Mouse (Mus musculus) forebrain, embryonic 11.5 days (tissue): Measurements from ENCODE around the gene Pitpnm3. TPM values are rescaled to one million over a fixed set of nuclear protein-coding genes. Genes with fewer than 3 reads are reported as not detected.

Source experiments
- ATAC-seq: fragments of 200-750 bp; cut with Nextera tagmentation; replicated peaks from 2 replicates; pipeline ENCODE4 v1.8.0; 2017; ENCODE audit warnings: moderate TSS enrichment; ENCODE audit not compliant: low FRiP score
- DNase-seq: peaks from one replicate; pipeline ENCODE4 v3.0.0-alpha.2; 2017; ENCODE audit warnings: low spot score
- H3K27ac ChIP-seq: fragments of 300-500 bp; sonication (generic); 2 replicates; pipeline ENCODE4 v1.5.1; 2014; ENCODE audit warnings: low read depth, low read length
- H3K27me3 ChIP-seq: fragments of 300-500 bp; sonication (generic); 2 replicates; pipeline ENCODE4 v1.6.1; 2014; ENCODE audit warnings: mild to moderate bottlenecking, low read length, mixed read lengths; ENCODE audit not compliant: control insufficient read depth, insufficient read depth
- H3K36me3 ChIP-seq: fragments of 300-500 bp; sonication (generic); 2 replicates; pipeline ENCODE4 v1.6.1; 2014; ENCODE audit warnings: mild to moderate bottlenecking, low read length, moderate library complexity, mixed read lengths; ENCODE audit not compliant: control insufficient read depth, insufficient read depth
- H3K4me1 ChIP-seq: fragments of 300-500 bp; sonication (generic); replicated peaks from 2 replicates; pipeline ENCODE4 v1.6.1; 2014; ENCODE audit warnings: low read length, mixed read lengths; ENCODE audit not compliant: control insufficient read depth, insufficient read depth
- H3K4me2 ChIP-seq: fragments of 300-500 bp; sonication (generic); 2 replicates; pipeline ENCODE4 v1.6.1; 2014; ENCODE audit warnings: low read depth, mild to moderate bottlenecking, low read length, moderate library complexity, mixed read lengths; ENCODE audit not compliant: severe bottlenecking
- H3K4me3 ChIP-seq: fragments of 300-500 bp; sonication (generic); 2 replicates; pipeline ENCODE4 v1.5.1; 2014; ENCODE audit warnings: low read depth, low read length
- H3K9ac ChIP-seq: fragments of 300-500 bp; sonication (generic); 2 replicates; pipeline ENCODE4 v1.6.1; 2014; ENCODE audit warnings: low read length
- H3K9me3 ChIP-seq: fragments of 300-500 bp; sonication (generic); 2 replicates; pipeline ENCODE4 v1.6.1; 2016; ENCODE audit warnings: low read length, mixed read lengths; ENCODE audit not compliant: control insufficient read depth
- WGBS: fragments of 180-500 bp; shearing (Covaris S2); extraction: QIAGEN DNeasy Blood & Tissue Kit; methylation state at CpG from one replicate; pipeline ENCODE4 v1.1.7; 2014; 5-methylcytosine and 5-hydroxymethylcytosine counted together
- polyA plus RNA-seq: library from polyadenylated mRNA; unstranded; fragments of >200 nt; fragmentation: Nextera tagmentation; extraction: Ambion mirVana; gene quantifications from 2 replicates; pipeline ENCODE4 v1.2.1, GENCODE M21; 2014

Pitpnm3 gene
- polyA plus RNA-seq, 1 experiment from 2014 or later: 0.20 TPM

- Histone ChIP-seq H3K36me3 (no peaks in the 10 kb centered on the region), H3K4me1 (no peaks in the 10 kb centered on the region), H3K27me3 (no peaks in the 10 kb centered on the region), H3K4me3 (no peak overlapping the region), H3K9me3 (no peaks in the 10 kb centered on the region), H3K4me2 (no peak overlapping the region), H3K27ac (no peak overlapping the region), H3K9ac (no peak overlapping the region)
- no peak for DNase-seq
- no peak for ATAC-seq
- WGBS: 86% methylated on average over 13 of the region's 13 CpGs
Observed at GRCm38 (mm10) chr11:72061093-72061620, 74.4 kb downstream of the Pitpnm3 start.

GRCm38 (mm10) chr11:72060416-72060815 is 75.2 kb downstream of the Pitpnm3 start:
- no peak overlapping the region for H3K4me3 ChIP-seq
- H3K36me3 ChIP-seq: no peaks in the 10 kb centered on the region
- H3K9me3 ChIP-seq: no peaks in the 10 kb centered on the region
- H3K27ac ChIP-seq: no peak overlapping the region
- WGBS: 80% methylated on average over 9 of the region's 9 CpGs
- no peak overlapping the region for H3K4me2 ChIP-seq
- H3K27me3 ChIP-seq: no peaks in the 10 kb centered on the region
- ATAC-seq (no peak), DNase-seq (no peak)
- no peaks in the 10 kb centered on the region for H3K4me1 ChIP-seq
- no peak overlapping the region for H3K9ac ChIP-seq

GRCm38 (mm10) chr11:72057166-72057565 is 78.4 kb downstream of the Pitpnm3 start:
- H3K9ac ChIP-seq: no peak overlapping the region
- ATAC-seq (no peak), DNase-seq (no peak)
- no peak overlapping the region for H3K27ac ChIP-seq
- H3K9me3 ChIP-seq: no peaks in the 10 kb centered on the region
- no peaks in the 10 kb centered on the region for H3K36me3 ChIP-seq
- no peaks in the 10 kb centered on the region for H3K4me1 ChIP-seq
- no peak overlapping the region for H3K4me2 ChIP-seq
- 87% methylated on average over 3 of the region's 3 CpGs for WGBS
- no peaks in the 10 kb centered on the region for H3K27me3 ChIP-seq
- no peak overlapping the region for H3K4me3 ChIP-seq

GRCm38 (mm10) chr11:72055176-72055575 is 80.4 kb downstream of the Pitpnm3 start:
- ATAC-seq (no peak), DNase-seq (no peak)
- 72% methylated on average over 2 of the region's 2 CpGs for WGBS
- peaks cover 14% of the 10 kb centered on the region for H3K27me3 ChIP-seq
- no peak overlapping the region for H3K4me3 ChIP-seq
- no peak overlapping the region for H3K9ac ChIP-seq
- no peak overlapping the region for H3K4me2 ChIP-seq
- no peaks in the 10 kb centered on the region for H3K36me3 ChIP-seq
- peaks cover 8% of the 10 kb centered on the region; the same call in 1 of the 2 replicates for H3K4me1 ChIP-seq
- no peak overlapping the region for H3K27ac ChIP-seq
- no peaks in the 10 kb centered on the region for H3K9me3 ChIP-seq

- H3K4me2 ChIP-seq: no peak overlapping the region
- ATAC-seq (0 out of 2 replicates have a peak, but pooled peaks have one; percentile 34), DNase-seq (peak; percentile 79)
- H3K27ac ChIP-seq: no peak overlapping the region
- peaks cover 21% of the 10 kb centered on the region for H3K27me3 ChIP-seq
- no peaks in the 10 kb centered on the region for H3K36me3 ChIP-seq
- H3K4me1 ChIP-seq: peaks cover 10% of the 10 kb centered on the region; the same call in 1 of the 2 replicates
- 21% methylated on average over 5 of the region's 5 CpGs for WGBS
- H3K9me3 ChIP-seq: no peaks in the 10 kb centered on the region
- no peak overlapping the region for H3K4me3 ChIP-seq
- no peak overlapping the region for H3K9ac ChIP-seq
Observed at GRCm38 (mm10) chr11:72052636-72053035, 82.9 kb downstream of the Pitpnm3 start.

GRCm38 (mm10) chr11:72052221-72052620 is 83.4 kb downstream of the Pitpnm3 start:
- no peak overlapping the region for H3K4me2 ChIP-seq
- H3K27ac ChIP-seq: no peak overlapping the region
- no peak for ATAC-seq
- H3K9ac ChIP-seq: no peak overlapping the region
- 54% methylated on average over 3 of the region's 3 CpGs for WGBS
- DNase-seq: no peak
- H3K9me3 ChIP-seq: no peaks in the 10 kb centered on the region
- no peaks in the 10 kb centered on the region for H3K36me3 ChIP-seq
- H3K4me1 ChIP-seq: peaks cover 10% of the 10 kb centered on the region; the same call in 1 of the 2 replicates
- peaks cover 21% of the 10 kb centered on the region for H3K27me3 ChIP-seq
- H3K4me3 ChIP-seq: no peak overlapping the region

- Histone ChIP-seq H3K9ac (peak overlapping the region; percentile 58), H3K36me3 (no peaks in the 10 kb centered on the region; the same call in 1 of the 2 replicates), H3K27ac (no peak overlapping the region), H3K4me2 (peak overlapping the region; percentile 98), H3K4me1 (peaks cover 10% of the 10 kb centered on the region; the same call in 1 of the 2 replicates), H3K27me3 (peaks cover 21% of the 10 kb centered on the region), H3K9me3 (no peaks in the 10 kb centered on the region), H3K4me3 (peak overlapping the region; percentile 54)
- DNase-seq: peak; percentile 71
- WGBS: 2% methylated on average over 45 of the region's 45 CpGs
- peak; percentile 69 for ATAC-seq
Observed at GRCm38 (mm10) chr11:72050895-72051858, 84.4 kb downstream of the Pitpnm3 start.

- no peak for DNase-seq
- no peaks in the 10 kb centered on the region; the same call in 1 of the 2 replicates for H3K36me3 ChIP-seq
- peak overlapping the region; percentile 54 for H3K4me3 ChIP-seq
- no peak for ATAC-seq
- H3K9me3 ChIP-seq: no peaks in the 10 kb centered on the region
- H3K27me3 ChIP-seq: peaks cover 21% of the 10 kb centered on the region
- no peak overlapping the region for H3K27ac ChIP-seq
- WGBS: 24% methylated on average over 14 of the region's 14 CpGs
- peak overlapping the region; percentile 58 for H3K9ac ChIP-seq
- H3K4me1 ChIP-seq: peaks cover 10% of the 10 kb centered on the region; the same call in 1 of the 2 replicates
- peak overlapping the region; percentile 98 for H3K4me2 ChIP-seq
Observed at GRCm38 (mm10) chr11:72050168-72050894, 85.2 kb downstream of the Pitpnm3 start.
